13 mouse cellular contexts compared by ENCODE assay signal in genomic region chr16:91385621-91386020, GRCm38 (mm10). TPM values are rescaled to one million over a fixed set of nuclear protein-coding genes. Genes with fewer than 3 reads are reported as not detected.
A peak's percentile ranks its signal among the peaks of the same experiment; 100 is the strongest.
DNase-seq lines count a peak whose midpoint lies in the region; ATAC-seq and TF ChIP-seq lines count a peak whose summit lies in the region.
"Had no signal": no experiment of that assay in that cellular context is flagged by ENCODE, and none has a peak within 500 bp of the region (broad histone marks: within the 10 kb centered on the region; RNA-seq: fewer than 3 reads in every experiment).

No protein-coding gene starts in this region.

- no peak for TF ChIP-seq CTCF in heart, postnatal 0 days (IDR thresholded peaks at IDR 0.05; ENCODE audit: low read depth)

- H3K27me3 ChIP-seq in heart, embryonic 10.5 days (ENCODE audit: insufficient read depth, poor library complexity, severe bottlenecking) = no peaks in the 10 kb centered on the region
- no peaks in the 10 kb centered on the region for H3K27me3 ChIP-seq in heart, postnatal 0 days (ENCODE audit: control insufficient read depth, insufficient read depth, low read length)

- H3K9ac ChIP-seq in heart, postnatal 0 days (replicated peaks; ENCODE audit: low read depth, low read length) = no peak overlapping the region

- TF ChIP-seq EP300 in heart, postnatal 0 days (IDR thresholded peaks at IDR 0.05; ENCODE audit: low read depth) = no peak

- WGBS in heart, embryonic 10.5 days = 58% methylated on average over 10 of the region's 10 CpGs
- 37% methylated on average over 10 of the region's 10 CpGs for WGBS in heart, postnatal 0 days

- ATAC-seq in heart, postnatal 0 days (ENCODE audit: insufficient read depth, low read depth) = peak; percentile 64; the same call in 1 of the 2 replicates
- ATAC-seq: forebrain, embryonic 14.5 days had no signal

- no peaks in the 10 kb centered on the region for H3K9me3 ChIP-seq in heart, embryonic 10.5 days
- H3K9me3 ChIP-seq in heart, postnatal 0 days (replicated peaks; ENCODE audit: control insufficient read depth, low read length) = peaks cover 3% of the 10 kb centered on the region; the same call in 1 of the 2 replicates

- peaks cover 65% of the 10 kb centered on the region for H3K36me3 ChIP-seq in heart, embryonic 10.5 days
- peaks cover 64% of the 10 kb centered on the region for H3K36me3 ChIP-seq in heart, postnatal 0 days (replicated peaks; ENCODE audit: control insufficient read depth, insufficient read depth, low read length)

- DNase-seq in heart, adult 11 months = peak; percentile 98
- no peak for DNase-seq in heart, embryonic 10.5 days (ENCODE audit: low spot score)
- DNase-seq in heart, postnatal 0 days (ENCODE audit: low spot score) = peak; percentile 61
- DNase-seq in kidney, postnatal 25 days = peak; percentile 60 to 82
- peak; percentile 57 to 58 for DNase-seq in lung, postnatal 4 days
- DNase-seq in testis, postnatal 14 days (ENCODE audit: low spot score) = no peak
- no peak for DNase-seq in layer of hippocampus, postnatal 10 days (ENCODE audit: low spot score in 2 of 2)
- DNase-seq in cerebellum, adult 9-11 months = no peak
- DNase-seq: cerebellum, postnatal 10 days; left cerebral cortex, postnatal 4 days; thymus, adult 18-20 months had no signal

- no peak overlapping the region for H3K4me2 ChIP-seq in heart, postnatal 0 days (ENCODE audit: low read depth, low read length)

- H3K4me1 ChIP-seq in heart, embryonic 10.5 days = no peaks in the 10 kb centered on the region
- peaks cover 8% of the 10 kb centered on the region; the same call in 1 of the 2 replicates for H3K4me1 ChIP-seq in heart, postnatal 0 days (ENCODE audit: control insufficient read depth, insufficient read depth)

- no peak overlapping the region for H3K27ac ChIP-seq in heart, embryonic 10.5 days
- H3K27ac ChIP-seq in heart, postnatal 0 days (ENCODE audit: low read depth) = peak overlapping the region; percentile 62

- H3K4me3 ChIP-seq in heart, embryonic 10.5 days = no peak overlapping the region
- no peak overlapping the region for H3K4me3 ChIP-seq in heart, postnatal 0 days (ENCODE audit: low read depth, low read length)

RNA-seq across cellular contexts. Expression of gene Gm21970, which starts 5.9 kb away (rescaled TPM):
- polyA plus RNA-seq in heart, embryonic 10.5 days (2016; fragmentation: Nextera tagmentation; extraction: Ambion mirVana) = not detected in 2 replicates
- 2.4 TPM in 1 of 2 replicates, not detected in the other for total RNA-seq in heart, postnatal 0 days (2014; rRNA removed; ENCODE audit: low replicate concordance)
- polyA plus RNA-seq in heart, postnatal 0 days (2015; fragmentation: Nextera tagmentation; extraction: Ambion mirVana) = 0.27 TPM in 1 of 2 replicates, not detected in the other
- total RNA-seq in layer of hippocampus, postnatal 10 days (2021) = 1 to 10 TPM in 1 of 2 experiments, not detected in 1; 1.1 TPM
- total RNA-seq: left cerebral cortex, postnatal 4 days had no signal
- polyA plus RNA-seq: forebrain, embryonic 14.5 days; neural tube, embryonic 14.5 days had no signal

RNA-seq across cellular contexts. Expression of gene Ifnar2, which starts 13.0 kb away (rescaled TPM):
- 42.2 and 48.8 TPM in 2 replicates for polyA plus RNA-seq in heart, embryonic 10.5 days (2016; fragmentation: Nextera tagmentation; extraction: Ambion mirVana)
- 30.0 and 31.0 TPM in 2 replicates for total RNA-seq in heart, postnatal 0 days (2014; rRNA removed; ENCODE audit: low replicate concordance)
- 48.8 and 49.8 TPM in 2 replicates for polyA plus RNA-seq in heart, postnatal 0 days (2015; fragmentation: Nextera tagmentation; extraction: Ambion mirVana)
- total RNA-seq in layer of hippocampus, postnatal 10 days (2021) = 10 to 100 TPM; 23.7 to 24.4 TPM

RNA-seq across cellular contexts. Expression of gene Il10rb, which starts 20.3 kb away (rescaled TPM):
- 29.6 and 37.0 TPM in 2 replicates for polyA plus RNA-seq in heart, embryonic 10.5 days (2016; fragmentation: Nextera tagmentation; extraction: Ambion mirVana)
- 44.4 and 63.3 TPM in 2 replicates for total RNA-seq in heart, postnatal 0 days (2014; rRNA removed; ENCODE audit: low replicate concordance)
- 89.0 and 99.4 TPM in 2 replicates for polyA plus RNA-seq in heart, postnatal 0 days (2015; fragmentation: Nextera tagmentation; extraction: Ambion mirVana)
- total RNA-seq in layer of hippocampus, postnatal 10 days (2021) = 1 to 10 TPM; 7.4 to 8.6 TPM

Comparison
In these comparisons a context has a peak if more than half of its experiments do, and no peak if none do; other contexts are left out.
1. DNase-seq: peak in heart, adult 11 months (single experiment), heart, postnatal 0 days (single experiment), kidney, postnatal 25 days (2 of 2) and lung, postnatal 4 days (2 of 2); none in heart, embryonic 10.5 days (single experiment), testis, postnatal 14 days (single experiment), layer of hippocampus, postnatal 10 days (0 of 2) and cerebellum, adult 9-11 months (single experiment).